Mouse (Mus musculus): ENCODE measurements at regions not wholly inside any gene's neighbourhood (a gene's known extent, or its start where the extent isn't known, plus 50 kb on each side); places are given as distances from the start of the nearest gene placed in this dataset.

- no peak for TF ChIP-seq CTCF (IDR thresholded peaks at IDR 0.05; ENCODE audit: low read depth)
- TF ChIP-seq EP300 (IDR thresholded peaks at IDR 0.05; ENCODE audit: low read depth) = no peak
Measured at GRCm38 (mm10) chr2:172698961-172699360, 149.6 kb downstream of the Tfap2c start.

Measured in liver, postnatal 0 days (tissue).